Mouse (Mus musculus): ENCODE data around the gene Mcm7.

The Mcm7 gene

DNA sequence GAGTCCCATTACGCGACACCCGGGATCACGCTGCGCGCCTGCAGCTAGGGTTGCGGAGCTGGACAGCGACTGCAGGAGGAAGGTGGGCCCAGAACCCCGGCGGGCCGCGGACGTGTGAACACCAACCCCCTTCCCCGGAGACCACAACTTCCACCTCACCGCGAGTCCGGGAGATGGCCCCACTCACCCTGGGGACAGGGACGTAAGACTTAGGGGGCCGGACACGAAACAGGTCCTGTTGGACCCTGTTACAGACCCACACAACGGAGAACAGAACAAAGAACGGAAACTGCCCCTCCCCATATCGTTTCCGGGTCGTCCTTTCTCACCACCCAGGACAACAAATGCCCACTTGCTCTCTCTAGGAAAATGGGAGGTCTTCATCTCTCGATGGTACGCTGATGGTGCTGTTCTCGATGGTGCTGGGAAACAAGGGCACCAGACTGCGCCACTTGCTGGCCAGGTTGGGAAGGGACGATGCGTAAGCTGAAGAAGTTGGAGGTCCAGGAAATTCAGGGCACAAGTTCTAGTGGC, 16.7 kb downstream of the Mcm7 start, which contains the start of gene Zfp113:
Gene Zfp113 (minus strand): TSS at position 302 of the 534 bp plus-strand sequence.
- DNase-seq (ENCODE audit: low read depth), result peak; percentile 99

DNA sequence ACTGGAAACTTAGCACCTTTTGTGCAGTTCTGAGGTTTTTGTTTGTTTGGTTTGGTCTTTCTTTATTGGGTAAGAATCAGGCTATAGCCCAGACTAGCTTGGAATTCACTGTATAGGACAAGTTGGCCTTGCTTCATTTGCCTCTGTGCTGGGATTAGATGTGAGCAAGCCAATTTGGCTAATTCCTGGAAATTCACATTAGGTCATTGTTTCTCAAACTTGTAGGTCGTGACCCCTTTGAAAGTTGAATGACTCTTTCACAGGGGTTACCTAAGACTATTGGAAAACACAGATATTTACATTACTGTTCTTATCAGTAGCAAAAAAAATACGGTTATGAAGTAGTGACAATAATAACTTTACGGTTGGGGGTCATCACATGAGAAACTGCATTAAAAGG, 17.8 kb downstream of the Mcm7 start:
- DNase-seq (ENCODE audit: low read depth), result no peak

DNA sequence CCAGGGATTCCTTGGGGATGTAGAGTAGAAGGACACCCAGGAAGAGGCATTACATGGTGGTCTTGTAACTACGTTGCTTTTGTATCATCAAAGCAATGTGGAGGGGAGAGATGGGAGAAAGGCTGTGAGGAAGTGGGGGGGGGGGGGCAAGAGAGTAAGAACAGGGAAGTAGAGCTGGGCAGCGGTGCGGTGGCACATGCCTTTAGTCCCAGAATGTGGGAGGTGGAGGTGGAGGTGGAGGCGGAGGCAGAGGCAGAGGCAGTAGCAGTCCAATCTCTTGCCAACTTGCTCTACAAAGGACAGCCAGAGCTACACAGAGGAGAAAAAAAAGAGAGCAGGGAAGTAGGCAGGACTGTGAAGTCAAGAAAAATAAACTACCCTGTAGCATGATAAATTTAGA, 33.6 kb downstream of the Mcm7 start:
- DNase-seq (ENCODE audit: low read depth), result peak; percentile 36

DNA sequence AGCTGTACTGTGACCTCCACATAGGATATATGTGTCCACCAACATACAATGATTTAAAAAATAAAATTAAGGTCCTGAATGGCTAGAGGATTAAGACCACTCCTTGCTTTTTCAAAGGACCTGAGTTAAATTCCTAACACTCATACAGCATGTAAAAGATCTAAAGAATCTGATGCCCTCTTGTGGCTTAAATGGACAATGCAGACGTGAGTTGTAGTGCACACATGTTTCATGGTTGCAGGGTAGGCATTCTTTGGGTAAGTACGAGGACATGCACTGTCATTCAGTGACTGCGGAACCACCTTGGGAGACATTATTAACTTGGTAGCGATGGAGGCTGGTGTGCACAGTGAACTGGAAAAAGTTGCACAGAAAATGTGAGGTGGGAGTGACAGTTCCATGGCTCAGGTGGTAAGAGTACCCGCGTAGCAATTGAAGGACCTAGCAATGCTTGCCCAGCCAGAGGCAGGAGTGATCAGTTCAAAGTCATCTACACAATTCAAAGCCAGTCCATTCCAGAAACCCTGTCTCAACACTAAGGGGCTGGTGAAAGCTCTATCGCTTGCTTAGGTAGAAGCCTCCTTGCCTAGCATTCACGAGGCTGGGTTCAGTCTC, 34.2 kb downstream of the Mcm7 start:
- peak; percentile 84 for DNase-seq (ENCODE audit: low read depth)

DNA sequence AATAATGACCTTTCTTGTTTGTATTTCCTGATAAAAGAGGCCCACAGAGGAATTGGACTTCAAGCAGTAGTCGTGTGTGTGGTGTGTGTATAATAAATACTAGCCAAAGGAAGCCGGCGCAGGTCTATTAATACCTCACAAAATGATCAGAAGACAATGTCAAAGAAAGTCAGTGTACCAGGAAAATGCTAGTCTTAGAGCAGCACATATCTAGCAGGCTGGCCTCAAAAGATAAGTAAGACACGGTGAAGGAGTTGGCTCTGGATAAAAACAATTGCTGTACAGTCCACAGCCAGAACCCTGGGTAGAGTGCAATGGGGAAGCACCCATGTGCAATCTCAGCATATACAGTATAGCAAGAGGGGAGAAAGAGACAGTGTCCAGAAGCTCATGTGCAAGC, 35.0 kb downstream of the Mcm7 start:
- no peak for DNase-seq (ENCODE audit: low read depth)

DNA sequence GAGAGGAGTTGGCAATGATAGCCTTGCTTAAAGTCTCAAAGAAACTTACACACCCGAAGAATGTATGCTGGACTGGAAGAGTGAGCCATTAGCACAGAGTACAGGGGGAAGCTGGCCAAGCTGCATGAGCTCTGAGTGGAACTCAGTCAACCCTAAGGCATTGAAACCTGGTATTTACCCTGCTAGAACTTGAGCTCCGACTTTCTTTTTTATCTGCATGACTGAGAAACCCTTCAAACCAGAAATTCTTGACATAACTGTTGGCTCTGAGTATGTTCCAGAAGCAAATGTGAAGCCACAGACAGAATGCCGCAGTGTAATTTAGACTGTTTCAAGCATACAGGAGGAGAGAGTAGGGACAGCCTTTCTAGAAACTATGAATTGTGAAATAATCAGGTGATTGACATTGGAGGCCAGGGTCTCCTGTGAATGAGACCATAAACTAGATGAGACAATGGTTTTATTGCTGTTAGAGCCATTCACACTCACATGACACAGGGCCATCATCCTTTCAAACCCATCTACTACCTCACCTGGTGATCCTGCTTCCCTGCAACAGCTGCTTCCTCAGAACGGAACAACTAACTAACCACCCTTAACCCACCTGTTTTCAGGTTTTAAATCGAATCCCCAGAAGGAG, 39.7 kb downstream of the Mcm7 start:
- DNase-seq (ENCODE audit: low read depth), result no peak

DNA sequence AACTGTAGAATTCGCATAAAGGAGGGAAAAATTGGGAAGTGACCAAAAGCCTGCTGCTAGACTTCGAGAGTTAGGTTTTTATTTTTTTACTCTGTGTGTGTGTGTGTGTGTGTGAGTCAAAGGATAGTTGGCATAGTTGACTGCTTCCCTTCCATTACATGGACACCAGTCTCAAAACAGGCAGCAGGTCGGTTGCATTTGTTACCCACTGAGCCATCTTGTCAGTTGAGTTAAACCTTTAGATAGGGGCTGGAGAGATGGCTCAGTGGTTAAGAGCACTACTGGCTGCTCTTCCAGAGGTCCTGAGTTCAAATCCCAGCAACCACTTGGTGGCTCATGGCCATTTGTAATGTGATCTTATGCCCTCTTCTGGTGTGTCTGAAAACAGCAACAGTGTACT, 54.2 kb downstream of the Mcm7 start:
- no peak for DNase-seq (ENCODE audit: low read depth)

DNA sequence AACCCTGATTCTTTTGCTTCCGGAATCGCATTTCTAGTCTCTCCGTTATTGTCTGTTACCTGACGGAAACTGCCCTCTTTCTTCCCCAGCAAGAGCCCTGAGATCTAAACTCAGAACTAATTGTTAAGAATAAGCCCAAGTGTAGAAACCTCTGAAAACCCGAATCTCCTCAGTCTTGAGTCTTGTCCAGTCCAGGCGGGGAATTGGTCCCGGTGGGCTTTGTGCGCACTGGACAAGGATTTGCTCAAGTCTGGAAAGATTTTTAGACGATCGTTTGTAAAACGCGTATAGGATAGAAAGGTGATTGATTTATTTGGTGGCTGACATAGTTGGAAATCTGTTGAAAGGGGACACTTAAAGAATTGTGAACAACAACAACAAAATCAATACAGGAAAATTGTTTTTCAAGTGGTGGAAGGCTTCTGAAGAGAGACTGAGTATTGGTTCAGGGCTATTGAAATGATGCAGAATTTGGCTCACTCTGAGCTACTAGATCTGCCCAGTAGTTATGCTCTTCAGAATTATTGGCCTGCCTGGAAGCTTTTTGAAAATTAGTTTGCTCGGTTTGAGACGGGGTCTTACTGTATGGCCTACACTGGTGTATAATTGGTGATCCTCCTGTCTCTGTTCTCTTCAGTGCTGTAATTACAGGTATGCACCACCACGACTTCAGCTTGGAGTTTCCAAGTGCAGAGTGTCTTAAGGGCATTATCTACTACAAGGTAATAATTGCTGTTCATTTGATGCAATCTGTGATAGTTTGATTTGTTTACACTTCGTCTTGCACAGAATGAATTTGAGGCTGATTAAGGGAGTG, 54.8 kb downstream of the Mcm7 start:
- DNase-seq (ENCODE audit: low read depth), result peak; percentile 64

DNA sequence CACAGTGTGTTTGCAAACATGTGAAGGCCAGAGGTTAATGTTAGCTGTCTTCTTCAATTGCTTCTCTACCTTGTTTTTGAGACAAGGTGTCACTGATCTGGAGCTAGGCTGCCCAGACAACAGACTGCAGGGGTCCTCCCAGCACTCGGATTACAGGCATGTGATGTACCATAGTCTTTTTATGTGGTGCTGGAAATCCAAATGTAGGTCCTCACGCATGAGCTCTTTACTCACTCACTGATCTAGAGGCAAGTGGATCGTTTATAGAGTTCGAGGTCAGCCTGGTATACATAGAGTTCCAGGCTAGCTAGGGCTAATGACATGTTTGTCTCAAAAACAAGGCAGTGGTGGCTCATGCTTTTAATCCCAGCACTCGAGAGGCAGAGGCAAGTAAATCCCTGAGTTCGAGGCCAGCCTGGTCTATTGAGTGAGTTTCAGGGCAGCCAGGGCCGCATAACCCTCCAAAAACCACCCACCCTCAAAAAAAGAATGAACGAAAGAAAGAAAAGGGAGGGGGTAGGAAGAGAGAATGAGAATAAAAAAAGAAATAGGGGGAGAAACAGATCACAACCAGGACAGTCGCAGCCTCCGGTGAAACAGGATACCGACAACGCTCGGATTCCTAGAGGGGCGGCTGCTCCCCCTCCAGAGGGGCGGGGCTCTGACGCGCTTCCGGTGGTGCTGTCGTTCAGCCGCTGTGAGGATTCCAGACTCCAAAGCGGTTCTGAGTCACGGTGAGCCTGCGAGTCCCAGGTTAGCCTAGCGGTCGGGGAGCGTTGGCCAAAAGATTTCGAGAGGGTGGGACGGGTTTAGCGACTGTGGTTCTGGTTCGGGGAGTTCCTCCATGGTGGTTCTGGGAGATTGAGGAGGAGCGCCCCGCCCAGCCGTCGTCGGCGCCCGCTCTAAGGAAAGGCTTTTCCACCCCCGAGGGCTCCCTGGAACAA, 55.7 kb downstream of the Mcm7 start, which contains the start of gene Zscan21:
Gene Zscan21 (plus strand): TSS at position 649 of the 944 bp plus-strand sequence.
- DNase-seq (ENCODE audit: low read depth), result peak; percentile 94

Data from 416B (cell line).